Comparison of ENCODE assay signal across 7 mouse cellular contexts in the genomic region with DNA sequence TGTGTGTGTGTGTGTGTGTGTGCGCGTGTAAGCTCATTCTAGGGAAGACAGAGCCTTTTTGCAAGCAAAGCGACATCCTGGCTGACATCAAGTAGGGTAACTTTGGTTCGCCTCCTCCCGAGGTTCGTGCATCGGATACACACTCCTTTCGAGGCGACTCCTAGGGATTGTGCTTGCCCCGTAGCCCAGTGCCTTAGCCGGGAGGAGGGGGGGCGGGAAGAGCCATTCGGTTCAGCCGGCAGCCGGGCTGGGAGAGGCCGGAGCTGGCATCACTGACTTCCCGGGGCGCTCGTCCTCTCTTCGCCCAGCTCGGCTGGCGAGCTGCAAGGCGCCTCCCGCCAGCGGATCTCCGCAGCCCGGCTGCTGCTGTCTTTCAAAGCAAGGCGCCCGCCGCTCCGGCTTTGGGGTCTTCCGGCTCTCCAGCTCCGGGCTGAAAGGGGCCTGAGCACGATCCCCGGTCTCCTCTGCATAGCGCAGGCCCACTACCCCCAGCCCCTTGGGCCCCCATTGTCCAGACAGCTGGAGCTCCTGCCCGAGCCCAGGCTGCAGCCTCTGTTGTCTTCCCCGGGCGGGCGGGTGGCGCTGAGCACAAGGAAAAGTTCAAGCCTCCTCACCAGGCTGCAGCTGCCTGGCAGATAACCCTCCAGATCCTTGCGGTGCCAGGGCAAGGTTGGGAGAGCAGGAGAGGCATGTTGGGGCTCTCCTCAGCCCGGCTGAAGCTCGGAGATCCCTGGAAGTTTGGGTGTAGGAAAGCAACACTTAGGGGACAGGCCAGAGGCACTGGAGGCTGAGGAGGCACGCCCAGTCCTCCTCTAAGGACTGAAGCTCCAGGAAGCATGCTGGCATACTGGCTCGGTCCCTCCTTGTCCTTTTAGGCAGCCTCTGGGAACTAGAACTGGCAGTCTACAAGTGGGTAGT. TPM values are rescaled to one million over a fixed set of nuclear protein-coding genes. Genes with fewer than 3 reads are reported as not detected.
DNase-seq lines count a peak whose midpoint lies in the region; ATAC-seq and TF ChIP-seq lines count a peak whose summit lies in the region.

No protein-coding gene starts in this region.

- peak overlapping the region; percentile 29; the same call in 1 of the 2 replicates for H3K9ac ChIP-seq in ES-E14 (ENCODE audit: insufficient read depth, low read depth, low read length, poor library complexity, severe bottlenecking)
- peak overlapping the region; percentile 63 for H3K9ac ChIP-seq in embryonic facial prominence, embryonic 14.5 days (ENCODE audit: low read depth, low read length)
- peak overlapping the region; percentile 93 for H3K9ac ChIP-seq in heart, embryonic 13.5 days

- H3ac ChIP-seq in myocyte (ENCODE audit: control insufficient read depth, insufficient read length): peak overlapping the region; percentile 75

- peak; percentile 29 for TF ChIP-seq POLR2A in myocyte (IDR thresholded peaks at IDR 0.05; ENCODE audit: insufficient read length, low read depth)

- no peak overlapping the region for H3K27ac ChIP-seq in ES-E14 (ENCODE audit: insufficient read depth, low read depth, low read length, poor library complexity, severe bottlenecking)
- H3K27ac ChIP-seq in embryonic facial prominence, embryonic 14.5 days (replicated peaks; ENCODE audit: low read depth, low read length): peak overlapping the region; percentile 46
- peak overlapping the region; percentile 91 for H3K27ac ChIP-seq in heart, embryonic 13.5 days (replicated peaks)

- 2% methylated on average over 33 of the region's 46 CpGs for WGBS in embryonic facial prominence, embryonic 14.5 days
- under 1% methylated on average over 46 of the region's 46 CpGs for WGBS in heart, embryonic 13.5 days

- H3K4me2 ChIP-seq in embryonic facial prominence, embryonic 14.5 days (ENCODE audit: low read depth, low read length): peak overlapping the region; percentile 85
- H3K4me2 ChIP-seq in heart, embryonic 13.5 days: peak overlapping the region; percentile 89
- H3K4me2 ChIP-seq in myocyte (ENCODE audit: low read depth): peak overlapping the region; percentile 97

- peaks cover 28% of the 10 kb centered on the region for H3K27me3 ChIP-seq in embryonic facial prominence, embryonic 14.5 days (replicated peaks; ENCODE audit: control insufficient read depth, insufficient read depth, low read length)
- H3K27me3 ChIP-seq in heart, embryonic 13.5 days (replicated peaks): peaks cover 3% of the 10 kb centered on the region
- no peaks in the 10 kb centered on the region for H3K27me3 ChIP-seq in myocyte (ENCODE audit: control insufficient read depth, insufficient read depth, insufficient read length)

- peaks cover 4% of the 10 kb centered on the region for H3K79me2 ChIP-seq in myocyte (ENCODE audit: control insufficient read depth, insufficient read depth)

- H3K4me3 ChIP-seq in ES-E14 (ENCODE audit: insufficient read depth in 1 of 2, low read depth in 1 of 2, low read length in 2 of 2, poor library complexity in 1 of 2, severe bottlenecking in 1 of 2): peak overlapping the region; percentile 53 to 65
- H3K4me3 ChIP-seq in embryonic facial prominence, embryonic 14.5 days (ENCODE audit: low read depth, low read length): peak overlapping the region; percentile 50
- H3K4me3 ChIP-seq in heart, embryonic 13.5 days: peak overlapping the region; percentile 75
- H3K4me3 ChIP-seq in myocyte: peak overlapping the region; percentile 78

- peak; percentile 69 for ATAC-seq in embryonic facial prominence, embryonic 14.5 days (ENCODE audit: low read depth)
- ATAC-seq in heart, embryonic 13.5 days (ENCODE audit: extremely low read depth, insufficient number of reproducible peaks, low FRiP score, low TSS enrichment): peak; percentile 20; the same call in 1 of the 2 replicates
- no peak for ATAC-seq in erythroblast, adult 5-6 weeks (replicated peaks; ENCODE audit: low FRiP score, poor library complexity, severe bottlenecking)

- intact Hi-C loops in left cerebral cortex, postnatal 36 days (cut with DNase I): loop anchor here (5.0 to 10.0 kb wide), 2 partner anchors 310 to 352 kb away; no protein-coding TSS in a partner anchor

- DNase-seq in ES-E14 (ENCODE audit: low read depth, low spot score) (peak; percentile 12), adipocyte (ENCODE audit: low spot score) (peak; percentile 60)
- DNase-seq in embryonic facial prominence, embryonic 14.5 days (ENCODE audit: low spot score): peak; percentile 78
- peak; percentile 57 to 59 for DNase-seq in left cerebral cortex, postnatal 36 days (ENCODE audit: low spot score in 2 of 2)

- no peaks in the 10 kb centered on the region for H3K9me3 ChIP-seq in ES-E14 (ENCODE audit: control insufficient read depth, insufficient read depth, low read depth, low read length)
- H3K9me3 ChIP-seq in embryonic facial prominence, embryonic 14.5 days (ENCODE audit: control insufficient read depth, low read length): no peaks in the 10 kb centered on the region
- no peaks in the 10 kb centered on the region for H3K9me3 ChIP-seq in heart, embryonic 13.5 days

- H3K4me1 ChIP-seq in ES-E14 (ENCODE audit: control insufficient read depth in 2 of 2, insufficient read depth in 2 of 2, low read length in 2 of 2, poor library complexity in 1 of 2): peaks cover 0 to 20% of the 10 kb centered on the region in 2 experiments; a peak in 2 of 4 replicates
- H3K4me1 ChIP-seq in embryonic facial prominence, embryonic 14.5 days (ENCODE audit: control insufficient read depth, insufficient read depth, low read length): peaks cover 4% of the 10 kb centered on the region
- peaks cover 64% of the 10 kb centered on the region for H3K4me1 ChIP-seq in heart, embryonic 13.5 days

- in situ Hi-C loops in ES-E14 (cut with MboI; ENCODE audit: low sequenced_read_pairs in 2 of 2, unreplicated experiment in 2 of 2): no loop called here

- H3K36me3 ChIP-seq in ES-E14 (ENCODE audit: control insufficient read depth, insufficient read depth, low read length, poor library complexity, severe bottlenecking) (no peaks in the 10 kb centered on the region), myocyte (ENCODE audit: control insufficient read depth, insufficient read depth) (no peaks in the 10 kb centered on the region)
- no peaks in the 10 kb centered on the region for H3K36me3 ChIP-seq in embryonic facial prominence, embryonic 14.5 days (ENCODE audit: control insufficient read depth, insufficient read depth, low read length)
- no peaks in the 10 kb centered on the region for H3K36me3 ChIP-seq in heart, embryonic 13.5 days

TF ChIP-seq in ES-E14, 5 proteins besides CTCF, POLR2A, EP300 and RAD21:
- TF ChIP-seq MAFK (IDR thresholded peaks at IDR 0.05; ENCODE audit: insufficient read depth, low read depth, low read length): no peak
- no peak for TF ChIP-seq ZNF384 (IDR thresholded peaks at IDR 0.05; ENCODE audit: low read depth, low read length)
- TF ChIP-seq HCFC1 (IDR thresholded peaks at IDR 0.05; ENCODE audit: borderline replicate concordance, insufficient read depth, low read length): no peak
- no peak for TF ChIP-seq ZC3H11A (IDR thresholded peaks at IDR 0.05; ENCODE audit: borderline replicate concordance, low read depth, low read length)
- no peak for TF ChIP-seq CHD2 (IDR thresholded peaks at IDR 0.05; ENCODE audit: low read depth, low read length)

TF ChIP-seq in myocyte, 11 proteins besides CTCF, POLR2A, EP300 and RAD21:
- TF ChIP-seq MAX (IDR thresholded peaks at IDR 0.05; ENCODE audit: low read depth): no peak
- no peak for TF ChIP-seq TCF3 (IDR thresholded peaks at IDR 0.05; ENCODE audit: insufficient read length, low read depth)
- TF ChIP-seq MYOG (IDR thresholded peaks at IDR 0.05; ENCODE audit: control insufficient read depth in 1 of 3, insufficient read depth in 1 of 3, insufficient read length in 2 of 3, low read depth in 2 of 3): peak in 2 of 3 experiments; percentile 49 to 76
- no peak for TF ChIP-seq REST (IDR thresholded peaks at IDR 0.05; ENCODE audit: insufficient read depth, insufficient read length)
- no peak for TF ChIP-seq TCF12 (IDR thresholded peaks at IDR 0.05; ENCODE audit: insufficient read depth, poor library complexity, severe bottlenecking)
- no peak for TF ChIP-seq USF1 (IDR thresholded peaks at IDR 0.05; ENCODE audit: low read depth)
- TF ChIP-seq E2F4 (IDR thresholded peaks at IDR 0.05; ENCODE audit: insufficient read depth): no peak
- no peak for TF ChIP-seq SRF (IDR thresholded peaks at IDR 0.05; ENCODE audit: control insufficient read depth, insufficient read length, low read depth)
- peak in 2 of 3 experiments; percentile 73 to 82 for TF ChIP-seq MYOD1 (IDR thresholded peaks at IDR 0.05; ENCODE audit: control insufficient read depth in 1 of 3, insufficient read length in 2 of 3, low read depth in 2 of 3)
- no peak for TF ChIP-seq CEBPB (IDR thresholded peaks at IDR 0.05; ENCODE audit: insufficient read depth, poor library complexity, severe bottlenecking)
- TF ChIP-seq POLR2AphosphoS2 (IDR thresholded peaks at IDR 0.05; ENCODE audit: insufficient read length, low read depth): no peak

RNA-seq across cellular contexts. Expression of gene Cdh13, which starts 0.8 kb away (rescaled TPM):
- total RNA-seq in ES-E14 (2012; rRNA removed): 1.3 and 1.8 TPM in 2 replicates
- polyA plus RNA-seq in embryonic facial prominence, embryonic 14.5 days (2014; fragmentation: Nextera tagmentation; extraction: Ambion mirVana): 24.3 and 24.4 TPM in 2 replicates
- 50.0 and 52.0 TPM in 2 replicates for polyA plus RNA-seq in heart, embryonic 13.5 days (2015; fragmentation: Nextera tagmentation; extraction: Ambion mirVana)
- total RNA-seq in left cerebral cortex, postnatal 36 days (2021): 10 to 100 TPM; 78.4 to 85.3 TPM
- polyA plus RNA-seq in myocyte (2012; fragmentation: generic; extraction: Trizol): 56.6 TPM
- total RNA-seq in erythroblast, adult 5-6 weeks (2015; ENCODE audit: low replicate concordance): not detected in 2 replicates
- not detected in 2 replicates for total RNA-seq in erythroblast, adult 5-6 weeks (2017; ENCODE audit: low replicate concordance)

Comparison
In these comparisons a context has a peak if more than half of its experiments do, and no peak if none do; other contexts are left out.
1. DNase-seq: peak in every context shown above with its lines; median percentile 78 in embryonic facial prominence, embryonic 14.5 days; 60 in adipocyte; 58 in left cerebral cortex, postnatal 36 days; 12 in ES-E14.
2. H3K9ac ChIP-seq: peak in every context shown above with its lines; median percentile 93 in heart, embryonic 13.5 days; 63 in embryonic facial prominence, embryonic 14.5 days; 29 in ES-E14.
3. RNA of gene Cdh13, which starts 0.8 kb away (total RNA-seq): 78.4 to 85.3 TPM in left cerebral cortex, postnatal 36 days; 1.3 to 1.8 TPM in ES-E14 and not detected in erythroblast, adult 5-6 weeks; every median in the first group is over 10 times any median in the second.
4. Peak in every context shown above with its lines, with median percentiles within 50 percentile points of each other: H3K4me3 ChIP-seq and H3K4me2 ChIP-seq.